Mouse (Mus musculus): ENCODE measurements around the gene Insl5.

Insl5 gene

DNA sequence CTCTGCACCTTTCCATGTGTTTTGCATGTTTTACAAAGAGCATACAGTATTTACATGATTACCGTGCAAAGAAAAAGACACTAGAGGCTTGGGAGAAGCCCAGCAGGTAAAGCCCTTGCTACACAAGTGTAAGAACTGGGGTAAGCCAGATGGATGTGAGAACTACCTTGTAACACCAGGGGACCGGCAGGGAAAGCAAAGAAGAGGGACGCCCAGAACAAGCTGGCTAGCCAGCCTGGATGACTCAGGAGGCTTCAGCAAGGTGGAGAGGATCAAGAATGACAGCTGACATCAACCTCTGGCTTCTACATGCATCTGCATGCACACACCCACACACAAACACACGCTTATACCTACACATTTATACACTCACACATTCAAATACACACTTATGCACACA, 36.6 kb downstream of the Insl5 start:
- no peak for DNase-seq (ENCODE audit: low spot score)

DNA sequence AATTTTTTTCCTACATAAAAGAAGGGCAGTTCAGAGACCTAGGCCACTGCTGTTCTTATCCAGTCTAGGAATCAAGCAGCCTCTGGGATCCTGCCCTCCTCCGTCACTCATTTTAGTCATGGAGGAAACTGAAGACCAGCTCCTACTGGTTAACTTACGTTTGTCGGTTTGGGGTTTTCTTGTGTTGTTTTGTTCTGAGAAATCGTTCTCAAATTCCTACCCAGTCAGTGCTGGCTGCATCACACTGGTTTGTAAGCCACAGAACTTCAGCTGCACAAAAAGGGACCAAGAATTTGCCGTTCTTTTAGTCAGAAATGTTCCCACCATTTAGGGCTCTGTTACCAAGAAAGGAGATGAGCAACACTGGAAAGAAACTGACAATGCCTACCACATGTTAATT, 37.3 kb downstream of the Insl5 start:
- DNase-seq (ENCODE audit: low spot score): no peak

- no peak for DNase-seq (ENCODE audit: low spot score)
Measured at GRCm38 (mm10) chr4:102988526-102988925, 38.1 kb downstream of the Insl5 start.

DNA sequence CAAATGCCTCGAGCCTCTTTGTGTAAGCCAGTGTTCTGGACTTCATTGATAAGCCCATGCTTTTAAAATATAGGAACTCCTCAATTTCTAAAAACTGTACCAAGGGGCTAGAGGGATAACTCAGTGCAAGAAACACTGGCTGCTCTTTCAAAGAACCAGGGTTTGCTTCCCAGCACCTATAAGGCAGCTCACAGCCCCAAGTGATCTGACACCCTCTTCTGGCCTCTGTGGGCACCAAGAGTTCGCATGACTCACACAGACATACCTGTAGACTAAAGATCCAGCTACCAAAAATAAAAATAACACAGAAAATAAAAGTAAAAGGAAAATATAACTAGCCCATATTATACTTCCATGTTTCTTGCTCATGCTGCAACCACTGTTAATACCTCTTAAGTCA, 38.9 kb downstream of the Insl5 start:
- DNase-seq (ENCODE audit: low spot score): no peak

- no peak for DNase-seq (ENCODE audit: low spot score)
Measured at GRCm38 (mm10) chr4:102987325-102987724, 39.3 kb downstream of the Insl5 start.

DNA sequence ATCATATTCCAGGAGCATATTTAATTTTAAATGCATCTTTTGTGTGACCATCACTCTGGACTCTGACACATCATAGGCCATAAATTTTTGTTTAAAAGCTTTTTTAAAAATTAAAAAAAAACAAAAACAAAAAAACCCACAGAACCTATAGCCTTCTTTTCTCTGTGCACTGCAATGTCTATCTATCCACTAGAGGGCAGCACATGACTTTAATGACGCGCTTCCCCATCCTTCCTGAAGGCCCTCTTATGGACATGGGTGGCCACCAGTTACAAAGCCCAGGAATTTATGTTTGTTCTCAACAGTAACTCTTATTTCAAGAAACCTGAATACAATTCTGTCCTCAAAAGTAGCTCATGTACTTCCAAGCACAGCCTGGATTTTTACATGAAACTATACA, 39.7 kb downstream of the Insl5 start:
- DNase-seq (ENCODE audit: low spot score): no peak

GRCm38 (mm10) chr4:102986173-102986572, 40.5 kb downstream of the Insl5 start:
- no peak for DNase-seq (ENCODE audit: low spot score)

DNA sequence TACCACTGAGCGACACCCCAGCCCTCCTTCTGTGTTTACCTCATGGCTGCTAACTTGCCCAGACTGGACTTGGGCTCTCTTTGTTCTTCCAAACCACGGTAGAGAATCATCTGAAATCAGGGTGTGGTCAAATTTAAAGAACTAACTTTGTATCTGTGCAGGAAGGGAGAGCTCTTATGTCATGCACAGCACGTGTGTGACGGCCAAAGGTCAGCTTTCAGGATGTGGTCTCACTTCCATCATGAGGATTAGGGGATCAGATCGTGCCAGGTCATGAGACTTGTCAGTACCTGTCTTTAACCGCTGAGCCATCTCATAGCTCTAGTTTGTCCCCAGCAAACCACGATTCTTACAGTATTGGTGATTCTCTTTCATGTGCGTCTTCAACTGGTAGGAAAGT, 44.9 kb downstream of the Insl5 start:
- DNase-seq (ENCODE audit: low spot score): no peak

DNA sequence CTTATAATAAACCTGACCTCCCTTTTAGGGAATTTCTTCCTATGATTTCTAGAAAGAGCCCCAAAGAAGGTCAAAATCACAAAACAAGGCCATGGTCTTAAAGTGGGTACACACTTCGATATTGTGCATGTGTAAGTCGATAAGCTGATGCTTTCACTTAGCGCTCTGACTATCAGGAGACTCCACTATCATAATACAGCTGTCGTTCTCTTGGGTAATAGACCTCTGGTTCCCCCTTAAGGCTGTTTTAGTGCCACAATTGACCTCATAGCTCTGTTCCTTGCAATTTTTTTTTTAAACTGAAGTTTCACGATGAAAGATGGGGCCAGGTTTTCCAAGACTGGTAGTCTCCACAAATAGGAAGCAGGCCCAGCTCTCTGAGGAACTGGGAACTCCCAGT, 47.3 kb downstream of the Insl5 start:
- DNase-seq (ENCODE audit: low spot score): no peak

DNA sequence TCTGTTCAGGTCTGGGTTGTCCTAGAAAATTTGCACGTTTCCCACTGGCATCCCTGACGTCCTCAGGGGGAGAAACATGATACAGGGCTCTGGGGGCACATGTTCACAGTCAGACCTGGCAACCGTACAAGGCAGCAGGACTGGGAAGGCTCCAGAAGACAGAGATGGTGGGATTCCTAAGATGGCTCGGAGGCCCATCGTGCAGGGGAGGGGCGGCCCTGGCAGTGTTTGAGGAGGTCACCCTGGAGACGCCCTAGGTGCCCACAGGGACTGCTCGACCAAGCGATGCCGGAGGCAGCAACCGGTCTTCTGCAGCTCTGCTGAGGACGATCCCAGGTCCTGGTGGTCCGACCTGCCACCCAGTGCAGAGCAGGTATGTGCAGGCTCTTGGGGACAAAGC, 48.2 kb downstream of the Insl5 start, which contains the start of gene Tctex1d1:
Tctex1d1 (plus strand) TSS at position 167 of the 400 bp plus-strand sequence.
- no peak for DNase-seq (ENCODE audit: low spot score)

- no peak for DNase-seq (ENCODE audit: low spot score)
Measured at GRCm38 (mm10) chr4:102977778-102978321, 48.8 kb downstream of the Insl5 start.

GRCm38 (mm10) chr4:102976290-102977275, 50.1 kb downstream of the Insl5 start:
- DNase-seq (ENCODE audit: low spot score): no peak

- no peak for DNase-seq (ENCODE audit: low spot score)
Measured at GRCm38 (mm10) chr4:102974172-102974571, 52.5 kb downstream of the Insl5 start.

DNA sequence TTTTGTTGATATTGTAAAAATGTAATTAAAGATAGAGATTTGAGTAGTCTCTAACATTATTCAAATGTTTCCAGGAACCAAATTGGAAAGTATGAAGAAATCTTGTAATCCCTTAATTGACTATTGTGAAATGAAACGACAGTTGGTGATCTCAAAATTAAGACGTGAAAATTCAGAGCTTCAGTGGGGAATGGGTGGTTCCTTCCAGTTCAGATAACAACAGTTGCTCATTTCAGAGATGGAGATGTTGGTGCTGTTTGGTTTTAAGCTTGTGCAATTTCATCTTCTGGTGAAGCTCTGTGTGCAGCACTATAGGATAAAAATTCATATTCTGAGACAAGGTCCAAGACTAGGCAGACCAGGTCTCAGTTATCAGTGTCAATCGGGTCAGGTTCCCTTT, 54.6 kb downstream of the Insl5 start:
- no peak for DNase-seq (ENCODE audit: low spot score)

- no peak for DNase-seq (ENCODE audit: low spot score)
Measured at GRCm38 (mm10) chr4:102971159-102971558, 55.5 kb downstream of the Insl5 start.

DNA sequence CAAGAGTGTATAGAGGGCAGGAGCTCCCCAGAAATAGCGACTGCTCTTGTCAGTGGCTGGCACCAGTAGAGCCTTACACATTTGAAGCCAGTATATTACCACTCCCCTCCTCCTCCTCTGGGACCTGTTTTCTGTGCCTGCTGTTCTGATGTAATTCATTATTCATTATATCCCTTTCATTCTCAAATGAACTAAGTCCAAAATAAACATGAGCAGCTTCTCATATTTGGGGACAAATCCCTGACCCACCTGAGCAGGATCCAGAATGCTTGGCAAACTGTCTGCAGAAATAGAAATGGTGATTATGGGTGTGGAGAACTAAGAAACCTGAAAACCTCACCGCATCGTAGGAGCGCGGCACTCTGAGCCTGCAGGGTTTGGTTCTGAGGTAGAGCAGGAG, 57.0 kb downstream of the Insl5 start:
- no peak for DNase-seq (ENCODE audit: low spot score)

Data from yolk sac, embryonic 10.5 days (tissue).